Mouse (Mus musculus) embryonic facial prominence, embryonic 12.5 days (tissue): ENCODE results near the gene Gm38392. TPM values are rescaled to one million over a fixed set of nuclear protein-coding genes. Genes with fewer than 3 reads are reported as not detected.

Experiments used
- ATAC-seq: fragments of 200-750 bp; cut with Nextera tagmentation; 2 replicates; pipeline ENCODE4 v1.8.0; 2017; ENCODE audit not compliant: insufficient number of reproducible peaks, insufficient read depth, low FRiP score, low TSS enrichment
- H3K27ac ChIP-seq: fragments of 300-500 bp; sonication (generic); 2 replicates; pipeline ENCODE4 v1.5.1; 2016; ENCODE audit warnings: mild to moderate bottlenecking
- H3K27me3 ChIP-seq: fragments of 300-500 bp; sonication (generic); 2 replicates; pipeline ENCODE4 v1.6.1; 2016; ENCODE audit warnings: mild to moderate bottlenecking, moderate library complexity
- H3K36me3 ChIP-seq: fragments of 300-500 bp; sonication (generic); 2 replicates; pipeline ENCODE4 v1.6.1; 2016; ENCODE audit warnings: mild to moderate bottlenecking
- H3K4me1 ChIP-seq: fragments of 300-500 bp; sonication (generic); 2 replicates; pipeline ENCODE4 v1.6.1; 2016
- H3K4me2 ChIP-seq: fragments of 300-500 bp; sonication (generic); replicated peaks from 2 replicates; pipeline ENCODE4 v1.6.1; 2016; ENCODE audit warnings: mild to moderate bottlenecking, moderate library complexity
- H3K4me3 ChIP-seq: fragments of 300-500 bp; sonication (generic); 2 replicates; pipeline ENCODE4 v1.5.1; 2016; ENCODE audit warnings: mild to moderate bottlenecking
- H3K9ac ChIP-seq: fragments of 300-500 bp; sonication (generic); 2 replicates; pipeline ENCODE4 v1.6.1; 2016; ENCODE audit warnings: mild to moderate bottlenecking, moderate library complexity
- H3K9me3 ChIP-seq: fragments of 300-500 bp; sonication (generic); 2 replicates; pipeline ENCODE4 v1.6.1; 2016; ENCODE audit warnings: mild to moderate bottlenecking, moderate library complexity
- WGBS: fragments of 180-500 bp; shearing (Covaris S2); methylation state at CpG from one replicate; pipeline ENCODE4 v1.1.7; 2016; 5-methylcytosine and 5-hydroxymethylcytosine counted together
- polyA plus RNA-seq: library from polyadenylated mRNA; unstranded; fragments of >200 nt; fragmentation: Nextera tagmentation; extraction: Ambion mirVana; gene quantifications from 2 replicates; pipeline ENCODE4 v1.2.1, GENCODE M21; 2016

The Gm38392 gene
- polyA plus RNA-seq, 1 experiment from 2014 or later, result not detected

DNA sequence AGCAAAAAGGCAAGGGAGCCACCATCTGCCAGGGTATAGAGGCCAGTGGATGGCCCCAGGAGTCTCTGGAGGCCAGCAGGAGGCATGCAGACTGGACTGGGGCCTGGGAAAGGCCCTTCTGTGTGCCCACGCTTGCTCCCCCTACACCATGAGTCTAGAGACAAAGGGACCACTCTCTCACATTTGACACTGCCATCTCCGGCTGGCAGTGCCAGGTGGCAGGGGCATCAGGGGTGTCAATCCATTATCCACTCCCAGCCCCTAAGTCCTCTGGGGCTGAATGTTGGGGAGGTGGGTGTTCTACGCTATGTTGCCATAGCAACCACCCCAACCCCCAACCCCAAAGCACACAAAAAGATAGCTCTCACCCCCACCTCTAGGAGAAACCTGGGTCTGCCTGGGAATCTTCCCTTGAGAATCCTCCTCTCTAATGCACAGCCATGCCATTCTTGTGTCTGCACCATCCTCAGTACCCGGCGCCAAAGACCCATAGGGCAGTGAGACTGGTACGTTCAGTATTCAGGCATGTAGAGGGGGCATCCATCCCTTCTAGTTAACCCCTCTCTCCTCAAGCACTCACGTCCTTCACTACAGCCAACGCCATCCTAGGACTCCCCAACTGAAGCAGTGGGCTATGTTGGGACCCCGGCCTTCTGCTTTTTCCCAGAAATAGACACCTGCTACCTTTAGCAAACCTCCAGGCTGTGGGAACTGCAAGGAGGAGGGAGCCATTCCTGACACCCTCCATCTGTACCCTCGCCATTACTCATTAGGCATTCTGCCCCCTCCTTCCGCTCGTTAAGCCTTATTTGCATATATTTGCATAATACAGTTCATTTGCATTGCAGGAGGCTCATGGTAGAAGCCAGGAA, 65.3 kb downstream of the Gm38392 start:
- no peaks in the 10 kb centered on the region for H3K9me3 ChIP-seq
- H3K27me3 ChIP-seq, result peaks cover 89% of the 10 kb centered on the region
- no peaks in the 10 kb centered on the region for H3K4me1 ChIP-seq
- WGBS, result 47% methylated on average over 12 of the region's 12 CpGs
- no peak for ATAC-seq
- no peak overlapping the region for H3K4me3 ChIP-seq
- H3K4me2 ChIP-seq, result no peak overlapping the region
- no peak overlapping the region for H3K27ac ChIP-seq
- no peaks in the 10 kb centered on the region for H3K36me3 ChIP-seq
- no peak overlapping the region for H3K9ac ChIP-seq

DNA sequence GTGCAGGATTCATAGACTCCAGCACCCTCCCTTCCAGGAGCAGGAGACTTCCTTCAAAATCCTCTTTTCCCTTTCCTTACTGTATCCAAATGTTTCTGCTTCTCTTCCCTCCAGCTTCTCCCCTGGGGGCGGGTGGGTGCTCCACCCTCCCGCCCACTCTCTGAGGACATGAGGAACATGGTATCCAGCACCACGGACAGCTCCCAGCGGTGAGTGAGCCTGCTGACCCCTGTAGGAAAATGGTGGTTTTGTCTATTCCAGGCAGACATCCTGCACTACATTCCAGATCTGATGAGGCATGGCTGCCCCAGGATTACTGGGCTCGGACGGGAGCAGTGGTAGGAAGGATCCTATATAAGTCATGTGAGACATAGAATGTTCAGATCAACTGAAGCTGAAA, 66.2 kb downstream of the Gm38392 start:
- H3K9ac ChIP-seq, result no peak overlapping the region
- H3K4me2 ChIP-seq, result no peak overlapping the region
- WGBS, result 2% methylated on average over 6 of the region's 6 CpGs

GRCm38 (mm10) chr3:88219940-88220339, 67.1 kb downstream of the Gm38392 start:
- peaks cover 94% of the 10 kb centered on the region for H3K27me3 ChIP-seq
- H3K4me1 ChIP-seq, result no peaks in the 10 kb centered on the region
- no peak overlapping the region for H3K4me2 ChIP-seq
- H3K4me3 ChIP-seq, result no peak overlapping the region
- no peaks in the 10 kb centered on the region for H3K36me3 ChIP-seq
- no peak for ATAC-seq
- no peaks in the 10 kb centered on the region for H3K9me3 ChIP-seq
- no peak overlapping the region for H3K9ac ChIP-seq
- 10% methylated on average over 9 of the region's 9 CpGs for WGBS
- no peak overlapping the region for H3K27ac ChIP-seq

More for the DNA sequence above, 66.2 kb downstream of the Gm38392 start:
- no peaks in the 10 kb centered on the region for H3K9me3 ChIP-seq
- no peak overlapping the region for H3K27ac ChIP-seq
- no peaks in the 10 kb centered on the region for H3K4me1 ChIP-seq
- H3K4me3 ChIP-seq, result no peak overlapping the region
- no peaks in the 10 kb centered on the region for H3K36me3 ChIP-seq
- ATAC-seq, result no peak
- H3K27me3 ChIP-seq, result peaks cover 94% of the 10 kb centered on the region

DNA sequence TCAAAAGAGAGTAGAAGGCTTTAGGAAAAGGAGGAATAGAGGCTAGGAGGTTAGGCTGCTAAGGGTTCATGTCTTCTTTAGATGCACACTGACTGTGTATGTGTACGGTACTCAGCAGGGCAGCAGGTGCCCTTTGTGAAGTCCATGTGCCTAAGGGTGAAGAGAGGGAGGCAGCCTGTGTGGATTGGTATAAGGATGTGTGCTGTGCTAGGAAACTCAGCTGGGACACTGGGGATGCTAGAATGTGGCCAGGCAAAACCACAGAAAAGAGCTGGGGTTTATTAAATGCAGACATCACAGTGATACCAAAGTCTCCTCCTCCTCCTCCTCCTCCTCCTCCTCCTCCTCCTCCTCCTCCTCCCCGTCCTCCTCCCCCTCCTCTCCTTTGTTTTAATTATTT, 69.3 kb downstream of the Gm38392 start:
- Histone ChIP-seq H3K4me2 (no peak overlapping the region), H3K9ac (no peak overlapping the region), H3K4me1 (no peaks in the 10 kb centered on the region), H3K27me3 (peaks cover 98% of the 10 kb centered on the region), H3K27ac (no peak overlapping the region), H3K4me3 (no peak overlapping the region), H3K36me3 (no peaks in the 10 kb centered on the region), H3K9me3 (no peaks in the 10 kb centered on the region)
- 47% methylated on average over 1 of the region's 2 CpGs for WGBS
- no peak for ATAC-seq

- H3K27ac ChIP-seq, result no peak overlapping the region
- H3K27me3 ChIP-seq, result peaks cover 99% of the 10 kb centered on the region
- WGBS, result 9% methylated on average over 7 of the region's 7 CpGs
- no peak overlapping the region for H3K9ac ChIP-seq
- H3K4me3 ChIP-seq, result no peak overlapping the region
- no peak for ATAC-seq
- H3K9me3 ChIP-seq, result no peaks in the 10 kb centered on the region
- H3K4me2 ChIP-seq, result no peak overlapping the region
- H3K36me3 ChIP-seq, result no peaks in the 10 kb centered on the region
- no peaks in the 10 kb centered on the region for H3K4me1 ChIP-seq
Measured at GRCm38 (mm10) chr3:88216534-88217326, 70.3 kb downstream of the Gm38392 start.

DNA sequence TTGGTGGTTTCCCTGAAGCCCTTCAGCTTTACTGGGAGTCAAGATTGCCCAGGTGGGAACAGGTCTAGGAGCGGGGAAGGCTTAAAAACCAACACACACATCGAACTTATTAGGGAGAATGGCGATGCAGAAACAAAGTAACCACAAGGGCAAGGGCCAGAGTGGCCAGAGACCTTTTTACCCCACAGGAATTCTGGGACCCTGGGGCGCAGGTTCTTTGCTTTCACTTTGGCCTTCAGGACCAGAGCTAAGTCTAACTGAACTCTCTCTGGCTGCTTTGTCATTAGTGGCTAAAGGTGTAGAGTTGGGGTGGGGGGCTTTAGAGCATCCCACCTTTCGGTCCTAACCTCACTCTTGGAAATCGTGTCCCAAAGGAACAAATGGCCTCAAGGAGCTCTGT, 70.9 kb downstream of the Gm38392 start:
- H3K36me3 ChIP-seq, result no peaks in the 10 kb centered on the region
- H3K27ac ChIP-seq, result no peak overlapping the region
- peaks cover 99% of the 10 kb centered on the region for H3K27me3 ChIP-seq
- 4% methylated on average over 6 of the region's 6 CpGs for WGBS
- no peak overlapping the region for H3K4me2 ChIP-seq
- H3K4me1 ChIP-seq, result no peaks in the 10 kb centered on the region
- H3K4me3 ChIP-seq, result no peak overlapping the region
- ATAC-seq, result no peak
- H3K9me3 ChIP-seq, result no peaks in the 10 kb centered on the region
- no peak overlapping the region for H3K9ac ChIP-seq

- peak overlapping the region; percentile 19 for H3K4me2 ChIP-seq
- peaks cover 99% of the 10 kb centered on the region for H3K27me3 ChIP-seq
- peak overlapping the region; percentile 17; the same call in 1 of the 2 replicates for H3K4me3 ChIP-seq
- WGBS, result 1% methylated on average over 23 of the region's 23 CpGs
- H3K27ac ChIP-seq, result no peak overlapping the region
- no peaks in the 10 kb centered on the region for H3K4me1 ChIP-seq
- ATAC-seq, result no peak
- no peak overlapping the region for H3K9ac ChIP-seq
- H3K36me3 ChIP-seq, result no peaks in the 10 kb centered on the region
- H3K9me3 ChIP-seq, result no peaks in the 10 kb centered on the region
Measured at GRCm38 (mm10) chr3:88215553-88216004, 71.4 kb downstream of the Gm38392 start.

GRCm38 (mm10) chr3:88214971-88215552, 71.9 kb downstream of the Gm38392 start:
- Histone ChIP-seq H3K4me1 (no peaks in the 10 kb centered on the region), H3K4me2 (peak overlapping the region; percentile 19), H3K9ac (no peak overlapping the region), H3K4me3 (peak overlapping the region; percentile 17), H3K36me3 (no peaks in the 10 kb centered on the region), H3K9me3 (no peaks in the 10 kb centered on the region), H3K27me3 (peaks cover 99% of the 10 kb centered on the region), H3K27ac (no peak overlapping the region)
- ATAC-seq, result no peak
- under 1% methylated on average over 48 of the region's 48 CpGs for WGBS

GRCm38 (mm10) chr3:88214197-88214938, 72.6 kb downstream of the Gm38392 start:
- Histone ChIP-seq H3K4me3 (no peak overlapping the region; the same call in 1 of the 2 replicates), H3K9ac (no peak overlapping the region), H3K27me3 (peaks cover 99% of the 10 kb centered on the region), H3K9me3 (no peaks in the 10 kb centered on the region), H3K27ac (no peak overlapping the region), H3K4me1 (no peaks in the 10 kb centered on the region), H3K4me2 (peak overlapping the region; percentile 19; the same call in 1 of the 2 replicates), H3K36me3 (no peaks in the 10 kb centered on the region)
- no peak for ATAC-seq
- WGBS, result 2% methylated on average over 42 of the region's 42 CpGs

- 6% methylated on average over 2 of the region's 2 CpGs for WGBS
- no peak overlapping the region for H3K4me2 ChIP-seq
- no peak overlapping the region for H3K9ac ChIP-seq
- no peaks in the 10 kb centered on the region for H3K4me1 ChIP-seq
- no peaks in the 10 kb centered on the region for H3K9me3 ChIP-seq
- no peaks in the 10 kb centered on the region for H3K36me3 ChIP-seq
- no peak overlapping the region for H3K27ac ChIP-seq
- H3K27me3 ChIP-seq, result peaks cover 98% of the 10 kb centered on the region
- H3K4me3 ChIP-seq, result no peak overlapping the region
- ATAC-seq, result no peak
Measured at GRCm38 (mm10) chr3:88213019-88213418, 74.0 kb downstream of the Gm38392 start.

GRCm38 (mm10) chr3:88212356-88212755, 74.7 kb downstream of the Gm38392 start:
- H3K9me3 ChIP-seq, result no peaks in the 10 kb centered on the region
- peaks cover 98% of the 10 kb centered on the region for H3K27me3 ChIP-seq
- WGBS, result 4% methylated on average over 1 of the region's 1 CpGs
- H3K4me2 ChIP-seq, result no peak overlapping the region
- H3K27ac ChIP-seq, result no peak overlapping the region
- H3K36me3 ChIP-seq, result no peaks in the 10 kb centered on the region
- no peak overlapping the region for H3K4me3 ChIP-seq
- ATAC-seq, result no peak
- no peaks in the 10 kb centered on the region for H3K4me1 ChIP-seq
- no peak overlapping the region for H3K9ac ChIP-seq
